ENCODE assay signal across 10 mouse cellular contexts in the genomic region with DNA sequence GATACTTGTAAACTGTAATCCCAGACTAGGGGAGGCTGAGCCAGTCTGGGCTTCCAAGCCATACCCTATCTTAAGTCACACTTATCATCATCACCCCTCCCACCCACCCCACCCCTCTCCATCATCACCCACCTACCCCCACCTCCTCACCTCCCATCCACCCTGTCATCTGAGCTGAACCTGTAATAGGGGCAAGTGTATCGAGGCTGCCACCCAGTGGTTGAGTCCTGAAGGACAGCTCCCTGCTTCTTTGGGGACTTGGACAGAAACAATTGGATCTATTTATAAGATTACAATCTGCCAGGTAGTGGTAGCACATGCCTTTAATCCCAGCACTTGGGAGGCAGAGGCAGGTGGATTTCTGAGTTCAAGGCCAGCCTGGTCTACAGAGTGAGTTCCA. TPM values are rescaled to one million over a fixed set of nuclear protein-coding genes. Genes with fewer than 3 reads are reported as not detected.
DNase-seq lines count a peak whose midpoint lies in the region; ATAC-seq lines count a peak whose summit lies in the region.
"Had no signal": no experiment of that assay in that cellular context is flagged by ENCODE, and none has a peak within 500 bp of the region (broad histone marks: within the 10 kb centered on the region; RNA-seq: fewer than 3 reads in every experiment).

No protein-coding gene starts in this region.

- H3K27me3 ChIP-seq in forebrain, embryonic 11.5 days (ENCODE audit: control insufficient read depth, insufficient read depth, low read length): no peaks in the 10 kb centered on the region
- no peaks in the 10 kb centered on the region for H3K27me3 ChIP-seq in forebrain, embryonic 10.5 days (ENCODE audit: poor library complexity, severe bottlenecking)
- H3K27me3 ChIP-seq in midbrain, embryonic 14.5 days (ENCODE audit: control insufficient read depth, insufficient read depth, low read length): no peaks in the 10 kb centered on the region
- H3K27me3 ChIP-seq in midbrain, embryonic 13.5 days: no peaks in the 10 kb centered on the region

- no peak overlapping the region for H3K4me3 ChIP-seq in forebrain, embryonic 11.5 days (ENCODE audit: low read depth, low read length)
- H3K4me3 ChIP-seq in forebrain, embryonic 10.5 days: no peak overlapping the region
- H3K4me3 ChIP-seq in midbrain, embryonic 14.5 days (replicated peaks; ENCODE audit: low read depth, low read length): no peak overlapping the region
- no peak overlapping the region for H3K4me3 ChIP-seq in midbrain, embryonic 13.5 days (replicated peaks)
- H3K4me3 ChIP-seq: myocyte had no signal

- 48% methylated on average over 1 of the region's 1 CpGs for WGBS in forebrain, embryonic 11.5 days
- WGBS in forebrain, embryonic 10.5 days: 25% methylated on average over 1 of the region's 1 CpGs
- 19% methylated on average over 1 of the region's 1 CpGs for WGBS in midbrain, embryonic 14.5 days
- WGBS in midbrain, embryonic 13.5 days: 50% methylated on average over 1 of the region's 1 CpGs

- H3K9me3 ChIP-seq in forebrain, embryonic 11.5 days (ENCODE audit: control insufficient read depth, low read length): no peaks in the 10 kb centered on the region
- H3K9me3 ChIP-seq in forebrain, embryonic 10.5 days: no peaks in the 10 kb centered on the region
- H3K9me3 ChIP-seq in midbrain, embryonic 14.5 days (ENCODE audit: control insufficient read depth, low read length): no peaks in the 10 kb centered on the region
- H3K9me3 ChIP-seq in midbrain, embryonic 13.5 days: no peaks in the 10 kb centered on the region

- no peak overlapping the region for H3K4me2 ChIP-seq in forebrain, embryonic 11.5 days (ENCODE audit: low read depth, low read length, severe bottlenecking)
- no peak overlapping the region for H3K4me2 ChIP-seq in midbrain, embryonic 14.5 days (ENCODE audit: low read length)
- H3K4me2 ChIP-seq in midbrain, embryonic 13.5 days (replicated peaks): no peak overlapping the region

- no peaks in the 10 kb centered on the region for H3K36me3 ChIP-seq in forebrain, embryonic 11.5 days (ENCODE audit: control insufficient read depth, insufficient read depth, low read length)
- no peaks in the 10 kb centered on the region for H3K36me3 ChIP-seq in forebrain, embryonic 10.5 days (replicated peaks)
- no peaks in the 10 kb centered on the region for H3K36me3 ChIP-seq in midbrain, embryonic 14.5 days (ENCODE audit: control insufficient read depth, insufficient read depth, low read length)
- H3K36me3 ChIP-seq in midbrain, embryonic 13.5 days: no peaks in the 10 kb centered on the region

- peak; percentile 69 for DNase-seq in forebrain, embryonic 11.5 days (ENCODE audit: low spot score)
- no peak for DNase-seq in forebrain, embryonic 10.5 days (ENCODE audit: extremely low spot score, low spot score)
- DNase-seq in midbrain, embryonic 14.5 days: peak; percentile 20
- peak; percentile 24 for DNase-seq in adrenal gland, adult 8-10 months
- peak; percentile 48 to 83 for DNase-seq in kidney, postnatal 36 days
- peak; percentile 33 for DNase-seq in right cerebral cortex, postnatal 14 days
- no peak for DNase-seq in gastrocnemius, adult 8-10 months (ENCODE audit: low spot score in 2 of 2)

- no peak for ATAC-seq in forebrain, embryonic 11.5 days (replicated peaks; ENCODE audit: low FRiP score)
- ATAC-seq in midbrain, embryonic 14.5 days (ENCODE audit: low FRiP score, low TSS enrichment): no peak
- no peak for ATAC-seq in midbrain, embryonic 13.5 days

- H3K9ac ChIP-seq in forebrain, embryonic 11.5 days (ENCODE audit: low read length): no peak overlapping the region
- H3K9ac ChIP-seq in midbrain, embryonic 14.5 days (replicated peaks; ENCODE audit: low read length): no peak overlapping the region
- H3K9ac ChIP-seq in midbrain, embryonic 13.5 days (replicated peaks): no peak overlapping the region

- H3K27ac ChIP-seq in forebrain, embryonic 11.5 days (ENCODE audit: low read depth, low read length): no peak overlapping the region
- H3K27ac ChIP-seq in forebrain, embryonic 10.5 days: no peak overlapping the region
- H3K27ac ChIP-seq in midbrain, embryonic 14.5 days (replicated peaks; ENCODE audit: low read depth, low read length): no peak overlapping the region
- H3K27ac ChIP-seq in midbrain, embryonic 13.5 days: no peak overlapping the region

- H3K4me1 ChIP-seq in forebrain, embryonic 11.5 days (replicated peaks; ENCODE audit: control insufficient read depth, insufficient read depth, low read length): no peaks in the 10 kb centered on the region
- peaks cover 6% of the 10 kb centered on the region for H3K4me1 ChIP-seq in forebrain, embryonic 10.5 days
- no peaks in the 10 kb centered on the region for H3K4me1 ChIP-seq in midbrain, embryonic 14.5 days (ENCODE audit: control insufficient read depth, insufficient read depth, low read length)
- H3K4me1 ChIP-seq in midbrain, embryonic 13.5 days (replicated peaks): 0 out of 2 replicates have a peak, but pooled peaks cover 3% of the 10 kb centered on the region

RNA-seq across cellular contexts. Expression of gene Rab11fip5, which starts 22.7 kb away (rescaled TPM):
- 4.5 and 5.1 TPM in 2 replicates for polyA plus RNA-seq in forebrain, embryonic 11.5 days (2014; fragmentation: Nextera tagmentation; extraction: Ambion mirVana)
- polyA plus RNA-seq in forebrain, embryonic 10.5 days (2016; fragmentation: Nextera tagmentation; extraction: Ambion mirVana): 2.5 and 3.1 TPM in 2 replicates
- 15.0 and 15.7 TPM in 2 replicates for polyA plus RNA-seq in midbrain, embryonic 14.5 days (2014; fragmentation: Nextera tagmentation; extraction: Ambion mirVana)
- polyA plus RNA-seq in midbrain, embryonic 13.5 days (2015; fragmentation: Nextera tagmentation; extraction: Ambion mirVana): 12.2 and 12.4 TPM in 2 replicates
- total RNA-seq in adrenal gland, adult 8-10 months (2022): 10 to 100 TPM; 41.7 to 59.0 (median 53.0) TPM
- 10 to 100 TPM; 23.8 to 35.6 (median 30.0) TPM for total RNA-seq in gastrocnemius, adult 8-10 months (2022)

RNA-seq across cellular contexts. Expression of gene Noto, which starts 26.5 kb away (rescaled TPM):
- polyA plus RNA-seq in forebrain, embryonic 11.5 days (2014; fragmentation: Nextera tagmentation; extraction: Ambion mirVana): not detected in 2 replicates
- not detected in 2 replicates for polyA plus RNA-seq in forebrain, embryonic 10.5 days (2016; fragmentation: Nextera tagmentation; extraction: Ambion mirVana)
- not detected in 2 replicates for polyA plus RNA-seq in midbrain, embryonic 14.5 days (2014; fragmentation: Nextera tagmentation; extraction: Ambion mirVana)
- polyA plus RNA-seq in midbrain, embryonic 13.5 days (2015; fragmentation: Nextera tagmentation; extraction: Ambion mirVana): not detected in 2 replicates
- total RNA-seq in adrenal gland, adult 8-10 months (2022): not detected
- not detected for total RNA-seq in gastrocnemius, adult 8-10 months (2022)
- polyA plus RNA-seq: intestine, embryonic 14.5 days; myocyte had no signal

RNA-seq across cellular contexts. Expression of gene Smyd5, which starts 34.6 kb away (rescaled TPM):
- 49.8 and 52.7 TPM in 2 replicates for polyA plus RNA-seq in forebrain, embryonic 11.5 days (2014; fragmentation: Nextera tagmentation; extraction: Ambion mirVana)
- polyA plus RNA-seq in forebrain, embryonic 10.5 days (2016; fragmentation: Nextera tagmentation; extraction: Ambion mirVana): 84.4 and 85.8 TPM in 2 replicates
- 54.0 and 55.9 TPM in 2 replicates for polyA plus RNA-seq in midbrain, embryonic 14.5 days (2014; fragmentation: Nextera tagmentation; extraction: Ambion mirVana)
- 51.2 and 51.5 TPM in 2 replicates for polyA plus RNA-seq in midbrain, embryonic 13.5 days (2015; fragmentation: Nextera tagmentation; extraction: Ambion mirVana)
- 10 to 100 TPM; 37.9 to 44.3 (median 43.5) TPM for total RNA-seq in adrenal gland, adult 8-10 months (2022)
- 1 to 10 TPM; 8.4 to 9.6 (median 8.4) TPM for total RNA-seq in gastrocnemius, adult 8-10 months (2022)

RNA-seq across cellular contexts. Expression of gene Cct7, which starts 54.1 kb away (rescaled TPM):
- polyA plus RNA-seq in forebrain, embryonic 11.5 days (2014; fragmentation: Nextera tagmentation; extraction: Ambion mirVana): 647 and 695 TPM in 2 replicates
- polyA plus RNA-seq in forebrain, embryonic 10.5 days (2016; fragmentation: Nextera tagmentation; extraction: Ambion mirVana): 766 and 774 TPM in 2 replicates
- 589 and 591 TPM in 2 replicates for polyA plus RNA-seq in midbrain, embryonic 14.5 days (2014; fragmentation: Nextera tagmentation; extraction: Ambion mirVana)
- 630 and 636 TPM in 2 replicates for polyA plus RNA-seq in midbrain, embryonic 13.5 days (2015; fragmentation: Nextera tagmentation; extraction: Ambion mirVana)
- 100 to 1,000 TPM; 236 to 295 (median 271) TPM for total RNA-seq in adrenal gland, adult 8-10 months (2022)
- 100 to 1,000 TPM; 139 to 146 (median 144) TPM for total RNA-seq in gastrocnemius, adult 8-10 months (2022)

RNA-seq across cellular contexts. Expression of gene Pradc1, which starts 54.6 kb away (rescaled TPM):
- polyA plus RNA-seq in forebrain, embryonic 11.5 days (2014; fragmentation: Nextera tagmentation; extraction: Ambion mirVana): 26.3 and 27.5 TPM in 2 replicates
- polyA plus RNA-seq in forebrain, embryonic 10.5 days (2016; fragmentation: Nextera tagmentation; extraction: Ambion mirVana): 35.3 and 37.2 TPM in 2 replicates
- polyA plus RNA-seq in midbrain, embryonic 14.5 days (2014; fragmentation: Nextera tagmentation; extraction: Ambion mirVana): 15.0 and 18.5 TPM in 2 replicates
- polyA plus RNA-seq in midbrain, embryonic 13.5 days (2015; fragmentation: Nextera tagmentation; extraction: Ambion mirVana): 21.6 and 24.3 TPM in 2 replicates
- total RNA-seq in adrenal gland, adult 8-10 months (2022): 10 to 100 TPM; 11.5 to 16.4 (median 13.9) TPM
- 10 to 100 TPM; 14.5 to 17.2 (median 16.6) TPM for total RNA-seq in gastrocnemius, adult 8-10 months (2022)

Comparison
In these comparisons a context has a peak if more than half of its experiments do, and no peak if none do; other contexts are left out.
1. DNase-seq: peak in forebrain, embryonic 11.5 days (single experiment), midbrain, embryonic 14.5 days (single experiment), adrenal gland, adult 8-10 months (single experiment), kidney, postnatal 36 days (2 of 2) and right cerebral cortex, postnatal 14 days (single experiment); none in forebrain, embryonic 10.5 days (single experiment) and gastrocnemius, adult 8-10 months (0 of 2).